Mouse (Mus musculus): ENCODE results near the gene Esx1.
A peak's percentile ranks its signal among the peaks of the same experiment; 100 is the strongest.

The Esx1 gene

GRCm38 (mm10) chrX:137121718-137122117, at the start of gene Esx1:
Esx1 (minus strand) TSS chrX:137122083.
- no peak for DNase-seq (ENCODE audit: low read depth)

GRCm38 (mm10) chrX:137170021-137170420, 48.1 kb upstream of the Esx1 start:
- DNase-seq (ENCODE audit: low read depth): no peak

- DNase-seq (ENCODE audit: low read depth): no peak
These were observed 45.8 kb upstream of the Esx1 start for GRCm38 (mm10) chrX:137167658-137168057.

GRCm38 (mm10) chrX:137165621-137166020, 43.7 kb upstream of the Esx1 start:
- no peak for DNase-seq (ENCODE audit: low read depth)

DNA sequence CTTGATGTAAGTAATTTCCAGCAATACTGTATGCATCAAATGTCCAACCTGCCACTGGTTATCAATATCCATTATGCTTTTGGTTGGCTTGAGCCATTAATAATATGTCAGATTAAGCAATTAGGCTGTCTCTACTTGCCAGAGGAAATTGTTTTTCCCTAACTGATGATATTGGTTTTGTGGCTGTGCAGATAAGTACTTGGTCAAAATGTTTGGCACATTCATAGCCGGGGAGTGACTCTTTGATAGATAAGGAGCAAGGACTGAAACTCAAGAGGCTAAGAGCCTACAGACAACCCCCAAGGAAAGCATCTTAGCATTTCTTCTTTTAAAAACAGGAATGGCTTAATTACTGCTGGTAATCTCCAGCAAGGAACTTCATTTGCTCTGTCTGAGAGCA, 40.8 kb upstream of the Esx1 start:
- no peak for DNase-seq (ENCODE audit: low read depth)

GRCm38 (mm10) chrX:137160971-137161370, 39.1 kb upstream of the Esx1 start:
- no peak for DNase-seq (ENCODE audit: low read depth)

- DNase-seq (ENCODE audit: low read depth): no peak
These were observed 27.2 kb upstream of the Esx1 start for GRCm38 (mm10) chrX:137149050-137149449.

- no peak for DNase-seq (ENCODE audit: low read depth)
These were observed 22.8 kb upstream of the Esx1 start for GRCm38 (mm10) chrX:137144674-137145073.

GRCm38 (mm10) chrX:137143726-137144125, 21.8 kb upstream of the Esx1 start:
- DNase-seq (ENCODE audit: low read depth): no peak

DNA sequence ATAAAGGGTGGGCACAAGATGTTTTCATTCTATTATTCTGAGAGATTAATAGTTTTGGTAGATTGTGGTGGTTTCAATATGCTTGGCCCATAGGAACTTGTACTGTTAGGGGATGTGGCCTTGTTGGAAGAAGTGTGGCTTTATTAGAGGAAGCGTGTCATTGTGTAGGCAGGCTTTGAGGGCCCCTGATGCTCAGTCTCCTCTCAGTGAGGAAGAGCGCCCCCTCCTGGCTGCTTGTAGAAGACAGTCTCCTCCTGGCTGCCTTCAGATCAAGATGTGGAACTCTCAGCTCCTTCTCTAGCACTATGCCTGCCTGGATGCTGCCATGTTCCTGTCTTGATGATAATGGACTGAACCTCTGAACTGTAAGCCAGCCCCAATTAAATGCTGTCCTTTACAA, 20.7 kb upstream of the Esx1 start:
- no peak for DNase-seq (ENCODE audit: low read depth)

DNA sequence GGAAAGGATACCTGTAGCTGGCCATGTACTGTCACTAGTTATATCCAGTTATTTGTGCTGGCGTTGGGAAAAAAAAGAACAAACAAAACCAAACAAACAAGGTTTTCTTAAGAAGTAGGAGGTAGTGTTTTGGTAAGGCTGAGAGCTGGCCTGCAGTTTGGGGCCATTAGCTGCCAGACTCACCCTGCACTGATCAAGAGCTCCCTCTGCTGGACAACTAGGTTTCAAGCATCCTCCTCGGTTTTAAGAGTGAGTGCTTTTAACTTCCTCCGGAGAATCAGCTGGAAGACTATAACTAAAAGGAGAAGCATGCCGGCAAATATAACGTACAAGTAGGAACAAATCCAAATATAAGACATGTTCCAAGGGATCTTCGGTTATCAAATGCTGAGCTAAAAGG, 19.8 kb upstream of the Esx1 start:
- peak; percentile 22 for DNase-seq (ENCODE audit: low read depth)

GRCm38 (mm10) chrX:137127542-137127941, 5.7 kb upstream of the Esx1 start:
- no peak for DNase-seq (ENCODE audit: low read depth)

DNA sequence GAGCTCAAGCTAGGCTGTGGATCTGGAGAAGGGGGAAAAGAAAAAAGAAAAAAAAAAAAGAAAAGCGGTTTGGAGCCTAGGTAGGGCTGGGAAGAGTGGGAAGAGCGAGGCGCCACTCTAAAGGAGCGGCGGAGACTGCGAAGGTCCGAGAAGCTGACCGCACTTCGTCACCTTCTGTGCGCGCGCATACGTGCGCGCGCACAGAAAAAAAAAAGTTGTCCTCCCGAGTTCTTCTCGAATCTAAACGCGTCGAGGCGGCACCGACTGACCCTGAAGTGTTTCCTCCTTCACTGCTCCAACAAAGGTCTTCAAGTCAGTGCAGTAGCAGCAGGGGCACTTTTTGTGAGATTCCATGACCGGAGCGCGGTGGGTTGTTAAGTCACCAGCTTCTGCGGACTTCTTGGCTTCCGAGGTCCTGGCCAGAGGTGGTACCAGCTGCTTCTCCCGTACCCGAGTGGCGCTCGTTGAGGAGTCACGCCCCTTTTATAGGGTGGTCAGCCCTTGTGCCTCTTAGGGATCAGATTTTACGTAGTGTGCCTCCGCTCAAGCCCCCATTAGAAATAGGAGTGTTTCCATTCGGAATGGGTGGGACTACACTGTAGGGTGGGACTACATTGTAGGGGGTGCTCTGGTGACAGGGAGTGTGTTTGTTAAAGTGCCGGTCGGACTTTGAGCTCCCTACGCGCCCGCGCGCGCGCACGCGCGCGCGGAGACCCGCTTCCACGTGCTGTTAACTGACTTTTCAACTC, 2.0 kb downstream of the Esx1 start:
- DNase-seq (ENCODE audit: low read depth): no peak

DNA sequence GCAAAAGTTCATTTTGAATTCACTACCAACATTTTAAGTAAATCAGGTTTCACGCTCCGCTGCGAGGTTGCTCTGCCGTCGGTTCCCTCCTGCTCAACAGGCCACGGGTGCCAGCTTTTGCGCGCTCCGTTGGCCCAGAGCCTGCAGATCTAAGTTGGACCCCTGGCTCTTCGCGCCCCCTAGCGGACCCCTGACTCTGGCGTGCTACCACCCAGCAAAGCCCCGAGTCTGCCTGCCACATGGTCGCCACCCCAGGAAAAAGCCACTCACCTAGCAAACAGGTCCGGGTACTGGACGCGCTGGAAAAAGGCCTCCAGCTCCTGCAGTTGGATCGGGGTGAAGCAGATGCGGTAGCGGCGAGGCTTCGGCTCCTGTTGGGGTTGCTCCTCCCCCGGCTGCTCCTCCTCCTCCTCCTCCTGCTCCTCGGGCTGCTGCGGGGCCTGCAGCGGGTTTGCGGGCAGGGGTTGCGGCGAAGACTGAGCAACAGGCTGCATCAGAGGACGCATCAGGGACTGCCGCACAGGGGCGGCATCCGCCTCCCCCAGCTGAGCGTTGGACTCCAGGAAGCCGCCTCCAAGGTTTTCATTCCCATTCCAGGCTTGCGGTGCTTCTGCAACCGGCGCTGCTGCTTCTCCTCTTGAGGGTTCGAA, 3.7 kb downstream of the Esx1 start:
- no peak for DNase-seq (ENCODE audit: low read depth)

DNA sequence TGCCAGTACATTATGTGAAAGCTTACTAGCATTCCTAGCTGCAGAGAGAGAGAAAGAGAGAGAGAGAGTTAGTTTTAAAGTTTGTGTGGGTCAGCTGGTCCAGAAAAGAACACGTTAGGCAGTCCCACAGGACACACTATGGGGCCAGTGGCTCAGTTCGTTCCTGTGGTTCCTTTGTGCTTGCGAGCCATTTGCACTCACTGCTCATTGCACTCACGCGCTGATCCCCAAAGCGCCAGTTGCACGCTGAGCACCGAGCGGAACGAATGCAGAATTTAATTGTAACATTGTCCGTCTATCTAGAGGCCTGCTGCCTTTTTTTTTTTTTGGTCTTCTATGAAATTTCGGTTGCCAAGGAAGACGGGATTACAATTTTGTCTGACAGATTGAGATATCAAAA, 15.4 kb downstream of the Esx1 start:
- DNase-seq (ENCODE audit: low read depth): no peak

DNA sequence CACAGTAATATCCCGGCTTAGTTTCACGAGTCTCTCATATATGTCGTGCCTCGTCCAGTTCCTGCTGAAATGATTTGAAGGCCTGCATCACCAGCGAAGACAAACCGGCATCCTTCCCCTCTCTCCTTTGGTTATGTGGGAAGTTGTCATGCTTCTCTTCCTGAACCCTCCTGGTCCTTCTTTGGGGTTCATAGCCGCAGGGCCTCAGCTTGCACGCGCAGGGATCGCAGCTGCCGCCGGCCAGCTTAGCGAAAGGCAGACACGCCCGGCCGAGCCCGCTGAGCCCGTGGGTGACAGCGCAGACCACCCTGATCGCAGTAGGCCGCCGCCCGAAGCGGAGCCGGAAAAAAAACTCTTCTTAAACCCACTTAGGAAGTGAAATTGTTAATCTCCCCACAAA, 17.4 kb downstream of the Esx1 start:
- DNase-seq (ENCODE audit: low read depth): no peak
